Mouse (Mus musculus): Measurements from ENCODE around the gene Gfm1.

- TF ChIP-seq POLR2A (IDR thresholded peaks at IDR 0.05; ENCODE audit: borderline replicate concordance, extremely low read depth, low read depth, low read length), result no peak
- TF ChIP-seq CTCF (IDR thresholded peaks at IDR 0.05; ENCODE audit: insufficient read depth, low read length), result no peak
Observed at GRCm38 (mm10) chr3:67522709-67523108, 92.8 kb downstream of the Gfm1 start.
